Mouse (Mus musculus): ENCODE results near the gene Zhx3. TPM values are rescaled to one million over a fixed set of nuclear protein-coding genes. Genes with fewer than 3 reads are reported as not detected.

Zhx3 gene
- polyA plus RNA-seq, 1 experiment from 2014 or later: 12.6 TPM

DNA sequence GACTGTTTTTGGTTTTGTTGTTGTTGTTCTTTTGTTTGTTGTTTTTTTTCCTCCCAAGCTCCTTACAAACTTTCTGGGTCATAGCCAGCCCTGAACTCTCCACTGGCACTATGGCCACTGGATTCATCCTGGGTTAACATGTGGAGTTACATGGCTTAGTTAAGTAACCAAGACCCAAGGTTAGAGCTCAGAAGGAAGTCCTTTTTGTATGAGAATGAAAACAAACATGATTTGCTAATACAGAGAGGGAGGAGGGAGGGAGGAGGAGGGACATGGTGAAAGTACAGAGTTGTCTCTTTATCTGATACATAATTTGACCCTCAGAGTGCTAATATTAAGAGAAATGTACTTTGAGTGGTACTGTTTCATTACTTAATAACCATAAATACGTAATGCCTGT is 74.6 kb downstream of the Zhx3 start:
- no peak for ATAC-seq (ENCODE audit: insufficient number of reproducible peaks, insufficient read depth, low FRiP score, low TSS enrichment, low read depth)
- H3K27me3 ChIP-seq: no peaks in the 10 kb centered on the region
- H3K4me3 ChIP-seq: no peak overlapping the region
- no peaks in the 10 kb centered on the region for H3K9me3 ChIP-seq
- H3K36me3 ChIP-seq: no peaks in the 10 kb centered on the region
- H3K9ac ChIP-seq: no peak overlapping the region
- WGBS: 80% methylated on average over 1 of the region's 1 CpGs
- H3K4me1 ChIP-seq: no peaks in the 10 kb centered on the region
- H3K4me2 ChIP-seq: no peak overlapping the region
- no peak overlapping the region for H3K27ac ChIP-seq

DNA sequence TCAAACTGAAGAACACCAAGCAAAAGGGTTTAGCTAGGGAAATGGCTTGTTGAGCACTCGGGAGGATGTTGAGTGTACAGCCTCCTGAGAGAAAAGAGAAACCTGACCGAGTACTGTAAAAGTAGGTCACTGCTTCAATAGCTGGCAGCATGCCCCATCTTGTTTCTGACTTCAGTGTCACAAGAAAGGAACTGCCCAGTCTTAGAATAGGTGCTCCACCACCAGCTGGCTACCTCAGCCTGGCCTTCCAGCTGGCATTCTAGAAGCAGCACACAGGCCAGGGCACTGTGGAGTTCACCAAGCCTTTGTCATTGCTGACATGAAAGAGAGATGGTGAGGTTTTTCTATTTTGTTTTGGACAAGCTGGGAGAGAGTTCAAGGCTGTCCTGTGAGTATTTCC is 75.8 kb downstream of the Zhx3 start:
- 73% methylated on average over 2 of the region's 2 CpGs for WGBS
- no peaks in the 10 kb centered on the region for H3K27me3 ChIP-seq
- no peaks in the 10 kb centered on the region for H3K9me3 ChIP-seq
- H3K4me2 ChIP-seq: no peak overlapping the region
- H3K4me1 ChIP-seq: no peaks in the 10 kb centered on the region
- H3K9ac ChIP-seq: no peak overlapping the region
- H3K4me3 ChIP-seq: no peak overlapping the region
- ATAC-seq (ENCODE audit: insufficient number of reproducible peaks, insufficient read depth, low FRiP score, low TSS enrichment, low read depth): no peak
- H3K36me3 ChIP-seq: no peaks in the 10 kb centered on the region
- H3K27ac ChIP-seq: no peak overlapping the region

DNA sequence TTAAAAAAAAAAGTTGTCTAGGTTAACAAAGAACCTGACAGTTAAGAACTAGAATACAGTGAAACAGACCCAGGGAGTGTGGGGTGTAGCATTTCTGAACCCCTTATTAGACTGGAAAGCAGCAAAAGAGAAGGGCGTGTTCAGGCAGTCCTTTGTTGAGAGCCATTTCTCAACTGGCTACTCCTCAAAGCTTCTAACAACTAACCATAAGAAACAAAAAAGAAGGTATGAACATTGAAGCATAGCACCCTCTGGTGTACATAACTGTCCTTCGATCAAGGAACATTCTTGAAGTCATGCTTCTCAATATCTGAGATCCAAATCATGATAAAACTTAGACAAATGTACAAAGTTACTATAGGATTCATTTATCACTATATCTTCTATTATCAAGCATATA is 79.7 kb downstream of the Zhx3 start:
- H3K9me3 ChIP-seq: no peaks in the 10 kb centered on the region
- H3K36me3 ChIP-seq: no peaks in the 10 kb centered on the region
- H3K9ac ChIP-seq: no peak overlapping the region
- no peaks in the 10 kb centered on the region for H3K27me3 ChIP-seq
- H3K4me2 ChIP-seq: no peak overlapping the region
- WGBS: 71% methylated on average over 2 of the region's 2 CpGs
- no peak overlapping the region for H3K4me3 ChIP-seq
- H3K27ac ChIP-seq: no peak overlapping the region
- no peaks in the 10 kb centered on the region for H3K4me1 ChIP-seq
- no peak for ATAC-seq (ENCODE audit: insufficient number of reproducible peaks, insufficient read depth, low FRiP score, low TSS enrichment, low read depth)

DNA sequence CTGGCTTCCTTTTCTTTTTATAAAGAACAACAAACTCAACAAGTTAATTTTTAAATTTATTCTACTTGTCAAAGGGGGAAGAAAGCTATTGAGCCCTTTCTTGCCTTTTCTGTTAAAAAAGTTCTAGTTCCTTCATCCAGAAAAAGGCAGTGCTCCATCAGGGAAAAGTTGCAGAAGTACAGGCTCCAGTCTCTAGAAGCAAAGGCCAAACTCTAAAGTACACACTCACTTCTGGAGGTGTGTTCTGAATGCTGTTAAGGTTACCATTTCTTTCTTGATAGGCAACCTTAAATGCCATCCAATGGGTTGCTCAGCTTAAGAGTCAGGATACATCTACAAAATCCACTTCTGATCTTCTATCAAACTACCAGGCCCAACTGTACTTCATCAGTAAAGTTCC is 83.1 kb downstream of the Zhx3 start:
- no peak for ATAC-seq (ENCODE audit: insufficient number of reproducible peaks, insufficient read depth, low FRiP score, low TSS enrichment, low read depth)
- Histone ChIP-seq H3K4me3 (no peak overlapping the region), H3K27me3 (no peaks in the 10 kb centered on the region), H3K4me1 (peaks cover 9% of the 10 kb centered on the region; the same call in 1 of the 2 replicates), H3K4me2 (no peak overlapping the region), H3K27ac (no peak overlapping the region), H3K9me3 (no peaks in the 10 kb centered on the region), H3K9ac (no peak overlapping the region), H3K36me3 (no peaks in the 10 kb centered on the region)

DNA sequence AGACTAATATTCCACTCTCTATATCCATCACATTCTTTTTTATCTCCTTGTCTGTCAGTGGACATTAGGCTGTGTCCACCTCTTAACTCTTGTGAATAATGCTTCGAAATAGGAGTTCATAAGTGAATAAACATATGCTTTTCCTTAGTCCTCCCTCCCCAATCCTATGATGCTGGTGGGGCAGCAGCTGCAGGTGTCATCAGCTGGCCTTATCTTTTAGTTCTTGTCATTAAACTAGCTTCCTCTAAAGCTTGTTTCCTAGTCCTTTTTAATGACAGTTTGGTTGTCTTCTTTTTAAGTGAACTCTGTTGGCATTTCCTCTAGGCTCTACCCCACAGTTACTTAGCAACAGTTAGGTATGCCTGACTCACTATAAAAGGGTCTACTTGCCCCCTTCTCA is 83.8 kb downstream of the Zhx3 start:
- no peak overlapping the region for H3K4me3 ChIP-seq
- no peak overlapping the region for H3K9ac ChIP-seq
- H3K9me3 ChIP-seq: no peaks in the 10 kb centered on the region
- no peaks in the 10 kb centered on the region for H3K27me3 ChIP-seq
- ATAC-seq (ENCODE audit: insufficient number of reproducible peaks, insufficient read depth, low FRiP score, low TSS enrichment, low read depth): no peak
- H3K4me2 ChIP-seq: no peak overlapping the region
- H3K4me1 ChIP-seq: peaks cover 9% of the 10 kb centered on the region; the same call in 1 of the 2 replicates
- no peaks in the 10 kb centered on the region for H3K36me3 ChIP-seq
- H3K27ac ChIP-seq: no peak overlapping the region
- whole genome bisulfite sequencing: 86% methylated on average over 1 of the region's 1 CpGs

DNA sequence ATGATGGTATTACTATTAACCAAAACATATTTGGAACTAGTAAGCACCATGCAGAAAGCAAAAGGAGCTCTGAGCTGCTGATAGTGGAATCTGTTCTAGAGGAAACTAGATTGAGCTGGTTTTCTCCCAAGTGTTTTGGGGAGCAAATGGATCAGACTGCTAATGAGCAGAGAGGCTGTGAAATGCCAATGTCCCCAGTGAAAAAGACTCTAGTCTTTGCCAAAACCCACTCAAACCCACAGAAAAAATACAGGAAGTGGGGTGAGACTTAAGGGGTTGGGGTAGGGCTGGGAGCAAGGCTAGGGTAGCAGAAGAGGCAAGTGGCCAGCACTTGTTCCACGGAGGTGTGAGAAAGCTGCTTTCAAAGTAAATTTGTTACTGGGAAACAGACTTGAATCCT is 86.5 kb downstream of the Zhx3 start:
- H3K4me2 ChIP-seq: no peak overlapping the region
- H3K27ac ChIP-seq: no peak overlapping the region
- WGBS: 59% methylated on average over 1 of the region's 1 CpGs
- no peak overlapping the region for H3K4me3 ChIP-seq
- H3K27me3 ChIP-seq: no peaks in the 10 kb centered on the region
- no peak for ATAC-seq (ENCODE audit: insufficient number of reproducible peaks, insufficient read depth, low FRiP score, low TSS enrichment, low read depth)
- no peak overlapping the region for H3K9ac ChIP-seq
- peaks cover 8% of the 10 kb centered on the region; the same call in 1 of the 2 replicates for H3K36me3 ChIP-seq
- H3K9me3 ChIP-seq: no peaks in the 10 kb centered on the region
- H3K4me1 ChIP-seq: peaks cover 9% of the 10 kb centered on the region; the same call in 1 of the 2 replicates

DNA sequence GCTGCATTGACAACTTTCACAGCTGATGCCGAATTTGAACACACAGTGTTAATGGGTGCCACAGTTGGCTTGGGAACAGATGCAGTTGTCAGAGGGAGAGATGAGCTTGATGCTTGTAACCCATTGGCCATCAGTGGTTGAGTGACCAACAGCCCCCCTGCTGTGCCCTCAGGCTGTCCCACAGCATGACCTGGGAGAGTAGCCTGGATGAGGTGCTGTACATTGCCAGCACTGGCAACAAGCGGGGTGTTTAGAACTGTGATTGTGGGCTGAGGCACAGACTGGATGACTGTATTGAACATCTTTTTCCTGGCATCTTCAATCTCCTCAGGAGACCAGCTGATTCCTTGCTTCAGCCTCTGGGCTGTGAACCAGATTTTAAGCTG is 92.0 kb downstream of the Zhx3 start:
- 89% methylated on average over 2 of the region's 2 CpGs for WGBS
- H3K4me1 ChIP-seq: peaks cover 3% of the 10 kb centered on the region; the same call in 1 of the 2 replicates
- H3K27me3 ChIP-seq: no peaks in the 10 kb centered on the region
- no peak overlapping the region for H3K4me2 ChIP-seq
- H3K9me3 ChIP-seq: no peaks in the 10 kb centered on the region
- no peak overlapping the region for H3K4me3 ChIP-seq
- no peak overlapping the region for H3K27ac ChIP-seq
- ATAC-seq (ENCODE audit: insufficient number of reproducible peaks, insufficient read depth, low FRiP score, low TSS enrichment, low read depth): no peak
- H3K9ac ChIP-seq: no peak overlapping the region
- peaks cover 31% of the 10 kb centered on the region for H3K36me3 ChIP-seq

DNA sequence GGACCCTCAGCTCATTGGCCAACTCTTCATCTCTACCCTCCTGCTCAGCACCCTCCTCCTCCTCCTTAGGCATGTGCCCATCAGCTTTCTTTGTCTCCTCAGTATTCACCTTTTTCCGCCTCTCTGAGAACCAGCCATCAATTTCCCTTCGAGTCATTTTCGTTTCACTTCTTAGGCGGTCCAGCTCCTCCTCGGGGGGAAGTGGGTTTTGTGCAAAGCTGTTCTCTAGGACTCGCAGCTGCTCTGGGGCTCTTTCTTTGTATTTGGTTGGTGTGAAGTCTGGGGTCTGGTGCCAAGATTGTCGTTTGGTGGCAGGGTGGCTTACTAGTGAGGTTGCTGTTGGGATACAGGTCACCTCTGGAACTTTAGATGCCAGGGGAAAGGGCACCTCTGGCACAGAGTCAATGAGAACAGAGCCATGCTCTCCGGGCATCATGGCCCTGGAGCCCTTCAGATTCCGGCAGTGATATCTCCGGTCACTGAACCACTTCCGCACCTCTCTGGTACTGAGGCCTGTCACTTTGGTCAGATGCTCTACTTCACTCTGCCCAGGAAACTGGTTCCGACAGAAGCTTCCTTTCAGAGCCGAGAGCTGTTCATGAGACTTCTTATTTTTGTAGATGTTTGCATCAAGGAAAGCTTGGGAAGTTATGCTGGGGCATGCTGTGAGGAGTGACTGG is 92.5 kb downstream of the Zhx3 start:
- H3K27me3 ChIP-seq: no peaks in the 10 kb centered on the region
- no peak overlapping the region for H3K4me2 ChIP-seq
- no peak overlapping the region for H3K27ac ChIP-seq
- ATAC-seq (ENCODE audit: insufficient number of reproducible peaks, insufficient read depth, low FRiP score, low TSS enrichment, low read depth): no peak
- WGBS: 90% methylated on average over 13 of the region's 13 CpGs
- H3K36me3 ChIP-seq: peaks cover 31% of the 10 kb centered on the region
- H3K9ac ChIP-seq: no peak overlapping the region
- H3K4me3 ChIP-seq: no peak overlapping the region
- no peaks in the 10 kb centered on the region for H3K4me1 ChIP-seq
- H3K9me3 ChIP-seq: no peaks in the 10 kb centered on the region

DNA sequence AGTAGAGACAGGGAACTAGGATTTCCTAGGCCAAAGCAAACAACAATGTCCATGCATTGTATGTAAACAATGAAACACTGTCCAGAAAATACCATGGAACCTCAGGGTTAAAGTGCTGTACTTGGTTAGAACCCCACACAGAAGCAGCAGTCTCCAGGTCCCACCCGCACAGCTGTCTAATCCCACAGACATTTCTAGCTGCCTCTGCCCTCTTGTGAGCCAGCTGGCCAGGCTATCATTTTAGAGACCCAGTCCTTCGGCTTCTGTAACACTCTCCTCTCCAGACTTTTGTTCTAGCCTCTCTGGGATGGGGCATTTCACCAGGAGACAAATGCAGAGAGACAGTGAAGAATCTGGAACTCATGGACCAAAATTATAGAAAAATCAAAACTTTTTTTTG is 94.8 kb downstream of the Zhx3 start:
- H3K4me1 ChIP-seq: no peaks in the 10 kb centered on the region
- no peaks in the 10 kb centered on the region for H3K27me3 ChIP-seq
- no peak overlapping the region for H3K4me2 ChIP-seq
- peaks cover 31% of the 10 kb centered on the region for H3K36me3 ChIP-seq
- H3K9ac ChIP-seq: no peak overlapping the region
- H3K27ac ChIP-seq: no peak overlapping the region
- no peaks in the 10 kb centered on the region for H3K9me3 ChIP-seq
- no peak overlapping the region for H3K4me3 ChIP-seq
- ATAC-seq (ENCODE audit: insufficient number of reproducible peaks, insufficient read depth, low FRiP score, low TSS enrichment, low read depth): no peak
- WGBS: 78% methylated on average over 2 of the region's 2 CpGs

DNA sequence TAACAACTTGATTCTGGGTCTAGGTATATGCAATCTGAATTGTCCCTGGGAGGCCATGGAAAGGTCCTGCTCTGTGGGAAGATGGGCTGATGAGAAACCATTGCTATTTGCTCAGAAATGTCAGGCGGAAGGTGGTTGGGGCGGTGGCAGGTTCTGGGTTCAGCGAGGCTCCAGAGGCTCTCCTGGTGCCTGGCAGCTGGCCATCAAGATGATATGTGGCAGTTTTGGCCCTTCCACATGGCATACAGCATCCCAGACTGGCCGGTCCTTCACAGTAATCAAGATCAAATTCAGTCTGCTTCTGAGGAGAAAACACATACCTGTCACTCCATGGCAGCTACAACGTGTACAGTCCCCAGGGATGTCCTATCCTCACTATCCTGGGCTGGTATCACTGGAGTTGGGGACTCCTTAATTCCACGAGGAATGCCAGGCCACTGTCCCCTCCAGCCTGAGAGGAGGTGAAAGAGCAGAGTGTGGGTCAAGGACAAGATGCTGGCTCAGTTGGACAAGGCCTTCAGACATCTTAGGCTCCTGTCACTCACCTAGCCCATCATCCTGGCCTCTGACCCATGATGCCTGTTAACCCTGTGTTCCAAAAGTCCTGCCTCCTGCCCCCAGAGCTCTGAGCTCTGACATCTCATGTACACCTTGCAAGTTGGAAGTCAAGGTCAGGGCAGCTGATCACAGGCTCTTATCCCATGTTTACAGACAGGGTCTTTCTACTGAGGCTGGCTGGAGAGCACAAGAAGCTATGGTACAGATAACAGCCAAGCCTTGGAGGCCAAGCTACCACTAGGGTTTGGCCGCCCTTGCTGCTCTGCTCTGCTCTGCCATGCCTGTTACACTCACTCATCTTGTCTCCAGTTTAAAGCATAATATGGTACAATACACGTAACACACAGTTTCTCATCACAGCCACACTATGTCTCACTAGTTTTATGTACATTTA is 101.2 kb downstream of the Zhx3 start:
- no peak overlapping the region for H3K27ac ChIP-seq
- 87% methylated on average over 8 of the region's 8 CpGs for WGBS
- H3K9ac ChIP-seq: no peak overlapping the region
- H3K4me3 ChIP-seq: no peak overlapping the region
- no peak overlapping the region for H3K4me2 ChIP-seq
- H3K9me3 ChIP-seq: no peaks in the 10 kb centered on the region
- peaks cover 6% of the 10 kb centered on the region for H3K36me3 ChIP-seq
- no peaks in the 10 kb centered on the region for H3K27me3 ChIP-seq
- H3K4me1 ChIP-seq: no peaks in the 10 kb centered on the region
- no peak for ATAC-seq (ENCODE audit: insufficient number of reproducible peaks, insufficient read depth, low FRiP score, low TSS enrichment, low read depth)

DNA sequence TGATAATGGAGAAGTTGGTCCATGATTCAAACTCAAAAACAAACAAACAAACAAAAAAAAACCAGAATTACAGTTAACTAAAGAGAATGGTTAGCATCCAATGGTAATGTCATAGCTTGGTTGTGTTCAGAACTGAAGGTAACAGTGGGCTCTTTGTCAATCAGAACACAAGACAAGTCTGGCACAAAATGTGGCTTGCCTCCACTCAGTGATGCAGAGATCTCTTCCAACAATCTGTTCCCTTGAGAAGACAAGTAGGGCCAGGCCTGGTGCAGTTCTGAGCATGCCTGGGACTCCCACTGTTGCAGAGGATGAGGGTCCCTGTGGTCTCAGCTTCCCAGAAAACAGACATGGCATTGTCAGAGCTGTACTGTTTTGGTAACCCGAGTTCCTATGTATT is 101.9 kb downstream of the Zhx3 start:
- Histone ChIP-seq H3K36me3 (peaks cover 6% of the 10 kb centered on the region), H3K9me3 (no peaks in the 10 kb centered on the region), H3K4me3 (no peak overlapping the region), H3K4me2 (no peak overlapping the region), H3K4me1 (no peaks in the 10 kb centered on the region), H3K27me3 (no peaks in the 10 kb centered on the region), H3K9ac (no peak overlapping the region), H3K27ac (no peak overlapping the region)
- ATAC-seq (ENCODE audit: insufficient number of reproducible peaks, insufficient read depth, low FRiP score, low TSS enrichment, low read depth): no peak
- WGBS: 75% methylated on average over 1 of the region's 1 CpGs

DNA sequence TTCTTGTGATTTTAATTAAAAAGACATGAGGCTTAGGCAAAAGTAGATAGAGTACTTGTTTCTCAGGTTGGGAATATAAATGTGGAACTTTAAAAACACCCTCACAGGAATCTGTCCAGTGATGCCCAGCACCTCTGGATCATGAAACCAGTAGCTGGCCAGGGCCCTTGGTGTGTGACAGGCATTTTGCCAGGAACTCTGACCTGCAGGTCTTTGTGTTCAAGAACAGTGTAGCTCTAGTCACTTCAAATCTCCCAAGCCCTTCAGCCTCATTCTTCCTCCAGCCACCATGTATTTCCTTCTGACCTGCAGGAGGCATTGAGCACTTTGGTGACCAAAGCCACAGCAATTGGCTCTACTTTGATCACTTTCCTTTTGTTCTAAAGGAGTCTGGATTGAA is 102.4 kb downstream of the Zhx3 start:
- H3K9ac ChIP-seq: no peak overlapping the region
- no peak for ATAC-seq (ENCODE audit: insufficient number of reproducible peaks, insufficient read depth, low FRiP score, low TSS enrichment, low read depth)
- H3K27me3 ChIP-seq: no peaks in the 10 kb centered on the region
- H3K4me2 ChIP-seq: no peak overlapping the region
- no peaks in the 10 kb centered on the region for H3K4me1 ChIP-seq
- peaks cover 6% of the 10 kb centered on the region for H3K36me3 ChIP-seq
- no peaks in the 10 kb centered on the region for H3K9me3 ChIP-seq
- H3K4me3 ChIP-seq: no peak overlapping the region
- H3K27ac ChIP-seq: no peak overlapping the region
